Mouse (Mus musculus) spleen, embryonic (tissue): ENCODE measurements around the gene Ly6g6e.

ENCODE experiments used
- CTCF ChIA-PET: fragments of 350-600 bp; sonication (Branson Sonifier 250); formaldehyde crosslinking; loops from one replicate; lab custom pipeline; 2022; lab: Charles Lee

The Ly6g6e gene

DNA sequence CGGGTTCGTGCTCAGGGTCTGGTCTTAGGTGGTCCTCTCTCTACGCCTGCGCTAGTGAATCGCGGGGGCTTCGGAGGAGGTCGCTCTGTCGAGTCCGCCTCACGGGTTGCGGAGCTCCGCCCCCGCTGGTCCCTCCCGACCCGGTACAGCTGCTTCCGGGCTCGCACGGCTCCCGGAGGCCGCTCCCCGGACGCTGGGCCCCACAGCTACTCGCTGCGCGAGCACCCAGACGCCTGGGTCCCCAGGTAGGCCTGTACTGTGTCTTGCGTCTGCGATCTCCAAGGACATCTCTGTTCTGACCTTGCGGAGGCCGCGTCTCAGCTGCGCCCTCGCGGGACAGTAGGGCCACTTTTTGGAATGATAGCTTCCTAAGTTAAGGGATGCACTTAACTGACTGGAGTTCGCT, 49.5 kb downstream of the Ly6g6e start, which contains the start of gene D17H6S53E:
Gene D17H6S53E, plus strand, starts transcription at position 168 of the 406 bp plus-strand sequence.
- CTCF ChIA-PET: no interaction called here

DNA sequence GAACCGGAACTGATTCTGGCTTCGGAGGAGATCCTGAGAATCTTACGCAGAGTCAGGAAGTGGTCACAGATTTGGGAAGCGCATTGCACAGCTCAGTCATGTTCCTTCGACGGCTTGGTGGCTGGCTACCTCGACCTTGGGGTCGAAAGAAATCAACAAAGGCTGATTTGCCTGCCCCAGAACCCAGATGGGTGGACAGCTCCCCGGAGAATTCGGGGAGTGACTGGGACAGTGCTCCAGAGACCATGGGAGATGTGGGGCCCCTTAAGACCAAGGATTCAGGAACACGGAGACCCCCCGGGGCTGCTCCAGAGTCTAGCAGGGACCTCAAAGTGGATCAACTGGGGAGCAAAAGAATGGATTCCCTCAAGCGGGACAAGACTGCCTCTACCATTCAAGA, 50.3 kb downstream of the Ly6g6e start:
- CTCF ChIA-PET: interaction anchor here (1.4 kb wide), 1 partner anchor 20 kb away, joined by 3 read pairs; no protein-coding TSS in a partner anchor
